In genomic region chr1:134415168-134415831, GRCm38 (mm10) we compare ENCODE assay signal across 8 mouse cellular contexts. TPM values are rescaled to one million over a fixed set of nuclear protein-coding genes. Genes with fewer than 3 reads are reported as not detected.
DNase-seq lines count a peak whose midpoint lies in the region; ATAC-seq lines count a peak whose summit lies in the region.

Gene Adipor1 (plus strand): TSS chr1:134415378.

- H3K27me3 ChIP-seq in heart, embryonic 14.5 days (ENCODE audit: control insufficient read depth, insufficient read depth, low read length) = no peaks in the 10 kb centered on the region
- no peaks in the 10 kb centered on the region for H3K27me3 ChIP-seq in liver, embryonic 13.5 days
- H3K27me3 ChIP-seq in stomach, embryonic 16.5 days (ENCODE audit: control insufficient read depth, insufficient read depth, low read length) = no peaks in the 10 kb centered on the region

- WGBS in heart, embryonic 14.5 days = under 1% methylated on average over 71 of the region's 77 CpGs
- WGBS in liver, embryonic 13.5 days (ENCODE audit: insufficient replicate concordance) = under 1% methylated on average over 72 of the region's 77 CpGs
- under 1% methylated on average over 56 of the region's 77 CpGs for WGBS in stomach, embryonic 16.5 days

- peak within 1 kb of the TSS; percentile 89 for H3K9ac ChIP-seq in heart, embryonic 14.5 days (ENCODE audit: low read length)
- peak within 1 kb of the TSS; percentile 94 for H3K9ac ChIP-seq in liver, embryonic 13.5 days
- H3K9ac ChIP-seq in stomach, embryonic 16.5 days (ENCODE audit: low read length) = peak within 1 kb of the TSS; percentile 95

- H3K36me3 ChIP-seq in heart, embryonic 14.5 days (ENCODE audit: control insufficient read depth, insufficient read depth, low read length) = peaks cover 21% of the 10 kb centered on the region
- peaks cover 27% of the 10 kb centered on the region for H3K36me3 ChIP-seq in liver, embryonic 13.5 days
- no peaks in the 10 kb centered on the region for H3K36me3 ChIP-seq in stomach, embryonic 16.5 days (ENCODE audit: control insufficient read depth, insufficient read depth, low read length)

- ATAC-seq in CD4-positive, CD25-positive, alpha-beta regulatory T cell, adult 4 months = peak; percentile 98
- ATAC-seq in heart, embryonic 14.5 days (ENCODE audit: insufficient number of reproducible peaks, insufficient read depth, low FRiP score, low read depth) = peak; percentile 99
- ATAC-seq in liver, embryonic 13.5 days (ENCODE audit: low read depth) = peak; percentile 98
- peak; percentile 100 for ATAC-seq in stomach, embryonic 16.5 days (ENCODE audit: insufficient read depth, low FRiP score)

- peak within 1 kb of the TSS; percentile 90 to 96 for H3K4me3 ChIP-seq in heart, embryonic 14.5 days (ENCODE audit: control insufficient read depth in 1 of 2, insufficient read depth in 1 of 2, low read depth in 1 of 2, low read length in 2 of 2)
- H3K4me3 ChIP-seq in liver, embryonic 13.5 days (replicated peaks) = peak within 1 kb of the TSS; percentile 89
- H3K4me3 ChIP-seq in stomach, embryonic 16.5 days (replicated peaks; ENCODE audit: low read length) = peak within 1 kb of the TSS; percentile 82

- peaks cover 11 to 43% of the 10 kb centered on the region in 2 experiments for H3K4me1 ChIP-seq in heart, embryonic 14.5 days (ENCODE audit: control insufficient read depth in 2 of 2, insufficient read depth in 2 of 2, low read length in 2 of 2)
- H3K4me1 ChIP-seq in liver, embryonic 13.5 days (replicated peaks) = peaks cover 55% of the 10 kb centered on the region
- H3K4me1 ChIP-seq in stomach, embryonic 16.5 days (ENCODE audit: control insufficient read depth, insufficient read depth, low read length) = peaks cover 46% of the 10 kb centered on the region

- DNase-seq in c-Kit-negative CD71-positive TER-119-positive erythroid progenitor cells, embryonic 14.5 days (ENCODE audit: low read depth, low spot score) = peak; percentile 92
- peak; percentile 93 for DNase-seq in fibroblast of lung, adult 2 months (ENCODE audit: low read depth)
- peak; percentile 99 for DNase-seq in kidney, postnatal 14 days
- DNase-seq in liver, embryonic 13.5 days = peak; percentile 98
- DNase-seq in neural tube, embryonic 10.5 days (ENCODE audit: extremely low spot score, low spot score) = peak; percentile 96

- H3K4me2 ChIP-seq in heart, embryonic 14.5 days (ENCODE audit: low read length) = peak within 1 kb of the TSS; percentile 74
- H3K4me2 ChIP-seq in liver, embryonic 13.5 days = peak within 1 kb of the TSS; percentile 76
- peak within 1 kb of the TSS; percentile 81 for H3K4me2 ChIP-seq in stomach, embryonic 16.5 days (ENCODE audit: low read depth, low read length)

- H3K9me3 ChIP-seq in heart, embryonic 14.5 days (ENCODE audit: control insufficient read depth, low read length) = no peaks in the 10 kb centered on the region
- H3K9me3 ChIP-seq in liver, embryonic 13.5 days (replicated peaks) = no peaks in the 10 kb centered on the region
- no peaks in the 10 kb centered on the region for H3K9me3 ChIP-seq in stomach, embryonic 16.5 days (replicated peaks; ENCODE audit: control insufficient read depth, low read length)

- peak within 1 kb of the TSS; percentile 87 to 95 for H3K27ac ChIP-seq in heart, embryonic 14.5 days (replicated peaks in 1 of 2; ENCODE audit: control insufficient read depth in 1 of 2, insufficient read depth in 1 of 2, low read depth in 2 of 2, low read length in 2 of 2)
- H3K27ac ChIP-seq in liver, embryonic 13.5 days = peak within 1 kb of the TSS; percentile 97
- peak within 1 kb of the TSS; percentile 95 for H3K27ac ChIP-seq in stomach, embryonic 16.5 days (ENCODE audit: low read length)

RNA-seq across cellular contexts. Expression of gene Adipor1, which starts in this region (rescaled TPM):
- polyA plus RNA-seq in CD4-positive, CD25-positive, alpha-beta regulatory T cell, adult 4 months (2017; shearing (Covaris generic)) = 10 to 100 TPM; 26.7 to 30.7 TPM
- 140 and 146 TPM in 2 replicates for polyA plus RNA-seq in heart, embryonic 14.5 days (2014; fragmentation: Nextera tagmentation; extraction: Ambion mirVana)
- polyA plus RNA-seq in liver, embryonic 13.5 days (2015; fragmentation: Nextera tagmentation; extraction: Ambion mirVana) = 130 and 138 TPM in 2 replicates
- polyA plus RNA-seq in stomach, embryonic 16.5 days (2015; fragmentation: Nextera tagmentation; extraction: Ambion mirVana) = 88.7 and 97.7 TPM in 2 replicates

Comparison
In these comparisons a context has a peak if more than half of its experiments do, and no peak if none do; other contexts are left out.
1. Peak in every context shown above with its lines: DNase-seq, ATAC-seq, H3K4me3 ChIP-seq and H3K27ac ChIP-seq.